Mouse (Mus musculus) heart, adult 2 months (tissue): Measurements from ENCODE around the gene Gm7714.

Source experiments
- CTCF ChIP-seq: fragments of 200-600 bp; IDR thresholded peaks from 2 replicates; pipeline ENCODE4 v1.8.1; 2022; ENCODE audit warnings: antibody characterized with exemption, mild to moderate bottlenecking, moderate library complexity
- POLR2A ChIP-seq: fragments of 200-500 bp; IDR thresholded peaks from 2 replicates; pipeline ENCODE4 v1.6.1; 2011; ENCODE audit warnings: mild to moderate bottlenecking, low read depth, low read length, control low read depth; ENCODE audit not compliant: insufficient read depth

GRCm38 (mm10) chr5:88268619-88269018 is at the start of gene Gm7714:
- TF ChIP-seq CTCF (no peak), POLR2A (no peak)
